In genomic region chr1:171345225-171346094, GRCm38 (mm10) we compare ENCODE assay signal across 8 mouse cellular contexts. TPM values are rescaled to one million over a fixed set of nuclear protein-coding genes. Genes with fewer than 3 reads are reported as not detected.
A peak's percentile ranks its signal among the peaks of the same experiment; 100 is the strongest.
DNase-seq lines count a peak whose midpoint lies in the region; ATAC-seq and TF ChIP-seq lines count a peak whose summit lies in the region.

Nit1 (minus strand) TSS chr1:171345646.
Pfdn2 (plus strand) TSS chr1:171345670.

- WGBS in heart, embryonic 10.5 days: under 1% methylated on average over 53 of the region's 53 CpGs
- under 1% methylated on average over 53 of the region's 53 CpGs for WGBS in kidney, embryonic 15.5 days

- no peaks in the 10 kb centered on the region for H3K27me3 ChIP-seq in heart, embryonic 10.5 days (ENCODE audit: insufficient read depth, poor library complexity, severe bottlenecking)
- no peaks in the 10 kb centered on the region for H3K27me3 ChIP-seq in kidney, embryonic 15.5 days

- peak; percentile 80 for TF ChIP-seq POLR2A in brain, embryonic 14.5 days (IDR thresholded peaks at IDR 0.05; ENCODE audit: borderline replicate concordance, extremely low read depth, insufficient read depth, insufficient read length, poor library complexity, severe bottlenecking)

- H3K4me2 ChIP-seq in kidney, embryonic 15.5 days: peak within 1 kb of the TSS; percentile 86

- TF ChIP-seq CTCF in brain, embryonic 14.5 days (IDR thresholded peaks at IDR 0.05; ENCODE audit: borderline replicate concordance, extremely low read depth, insufficient read depth, insufficient read length): no peak

- peak; percentile 98 for ATAC-seq in erythroblast, adult 5-6 weeks (replicated peaks; ENCODE audit: low FRiP score, poor library complexity, severe bottlenecking)
- ATAC-seq in kidney, embryonic 15.5 days (replicated peaks; ENCODE audit: low FRiP score): peak; percentile 92

- peaks cover 9% of the 10 kb centered on the region; the same call in 1 of the 2 replicates for H3K4me1 ChIP-seq in heart, embryonic 10.5 days
- peaks cover 22% of the 10 kb centered on the region for H3K4me1 ChIP-seq in kidney, embryonic 15.5 days

- DNase-seq in CD4-positive helper T cell, adult 2 months (ENCODE audit: low read depth, low spot score): peak; percentile 92
- DNase-seq in brain, embryonic 14.5 days (ENCODE audit: low read depth): peak; percentile 98
- DNase-seq in heart, embryonic 10.5 days (ENCODE audit: low spot score): peak; percentile 98
- peak; percentile 91 for DNase-seq in liver
- peak; percentile 66 to 80 for DNase-seq in monocyte, adult 2 months (ENCODE audit: low read depth in 1 of 2, low spot score in 2 of 2)
- DNase-seq in spleen, postnatal 14 days (ENCODE audit: low spot score in 2 of 2): peak; percentile 75 to 87

- H3K27ac ChIP-seq in heart, embryonic 10.5 days: peak within 1 kb of the TSS; percentile 93
- peak within 1 kb of the TSS; percentile 88 for H3K27ac ChIP-seq in kidney, embryonic 15.5 days

- peak within 1 kb of the TSS; percentile 95 for H3K4me3 ChIP-seq in heart, embryonic 10.5 days
- peak within 1 kb of the TSS; percentile 94 for H3K4me3 ChIP-seq in kidney, embryonic 15.5 days (replicated peaks)

- peak within 1 kb of the TSS; percentile 78 for H3K9ac ChIP-seq in kidney, embryonic 15.5 days

- H3K9me3 ChIP-seq in heart, embryonic 10.5 days: 0 out of 2 replicates have a peak, but pooled peaks cover 6% of the 10 kb centered on the region
- H3K9me3 ChIP-seq in kidney, embryonic 15.5 days (replicated peaks): 0 out of 2 replicates have a peak, but pooled peaks cover 7% of the 10 kb centered on the region

- peaks cover 36% of the 10 kb centered on the region for H3K36me3 ChIP-seq in heart, embryonic 10.5 days
- peaks cover 31% of the 10 kb centered on the region for H3K36me3 ChIP-seq in kidney, embryonic 15.5 days

RNA-seq across cellular contexts. Expression of gene Nit1, which starts in this region (rescaled TPM):
- polyA plus RNA-seq in brain, embryonic 14.5 days (2012; rRNA removed): 57.0 and 73.1 TPM in 2 replicates
- total RNA-seq in erythroblast, adult 5-6 weeks (2015; ENCODE audit: low replicate concordance): 6.7 and 7.3 TPM in 2 replicates
- 11.0 and 13.8 TPM in 2 replicates for total RNA-seq in erythroblast, adult 5-6 weeks (2017; ENCODE audit: low replicate concordance)
- 37.5 and 39.3 TPM in 2 replicates for polyA plus RNA-seq in heart, embryonic 10.5 days (2016; fragmentation: Nextera tagmentation; extraction: Ambion mirVana)
- polyA plus RNA-seq in kidney, embryonic 15.5 days (2015; fragmentation: Nextera tagmentation; extraction: Ambion mirVana): 47.8 and 50.5 TPM in 2 replicates

RNA-seq across cellular contexts. Expression of gene Pfdn2, which starts in this region (rescaled TPM):
- 45.5 and 90.3 TPM in 2 replicates for polyA plus RNA-seq in brain, embryonic 14.5 days (2012; rRNA removed)
- total RNA-seq in erythroblast, adult 5-6 weeks (2015; ENCODE audit: low replicate concordance): 5.4 and 7.1 TPM in 2 replicates
- total RNA-seq in erythroblast, adult 5-6 weeks (2017; ENCODE audit: low replicate concordance): 1.5 and 15.1 TPM in 2 replicates
- 109 and 150 TPM in 2 replicates for polyA plus RNA-seq in heart, embryonic 10.5 days (2016; fragmentation: Nextera tagmentation; extraction: Ambion mirVana)
- polyA plus RNA-seq in kidney, embryonic 15.5 days (2015; fragmentation: Nextera tagmentation; extraction: Ambion mirVana): 122 and 130 TPM in 2 replicates

Comparison
In these comparisons a context has a peak if more than half of its experiments do, and no peak if none do; other contexts are left out.
1. Peak in every context shown above with its lines: DNase-seq, ATAC-seq, H3K4me3 ChIP-seq and H3K27ac ChIP-seq.